Comparison of ENCODE assay signal across 20 mouse cellular contexts in genomic region chr1:105883498-105883897, GRCm38 (mm10).
"Had no signal": no experiment of that assay in that cellular context is flagged by ENCODE, and none has a peak within 500 bp of the region (broad histone marks: within the 10 kb centered on the region; RNA-seq: fewer than 3 reads in every experiment).

No protein-coding gene starts in this region.

- H3K27me3 ChIP-seq: limb, embryonic 15.5 days; midbrain, embryonic 15.5 days; stomach, embryonic 15.5 days had no signal

- H3K9ac ChIP-seq: limb, embryonic 12.5 days; limb, embryonic 15.5 days; liver, embryonic 14.5 days; liver, postnatal 0 days; lung, embryonic 14.5 days; midbrain, embryonic 12.5 days; midbrain, embryonic 15.5 days; stomach, embryonic 15.5 days had no signal

- H3K9me3 ChIP-seq: limb, embryonic 12.5 days; limb, embryonic 15.5 days; midbrain, embryonic 12.5 days; midbrain, embryonic 15.5 days; stomach, embryonic 15.5 days had no signal

- H3K4me1 ChIP-seq: stomach, embryonic 15.5 days had no signal

- DNase-seq: kidney, adult 18-20 months; kidney, postnatal 14 days; layer of hippocampus, adult 9-11 months; liver, postnatal 0 days; lung, embryonic 14.5 days; right cerebral cortex, adult 18-20 months; right cerebral cortex, postnatal 14 days; spleen, adult 18-20 months; thymus, postnatal 36 days had no signal

- H3K4me3 ChIP-seq: layer of hippocampus, adult 2 months; left cerebral cortex, adult 2 months; limb, embryonic 12.5 days; limb, embryonic 15.5 days; midbrain, embryonic 12.5 days; midbrain, embryonic 15.5 days; stomach, embryonic 15.5 days had no signal

- ATAC-seq: liver, postnatal 0 days; lung, postnatal 0 days; midbrain, embryonic 15.5 days had no signal

- H3K27ac ChIP-seq: layer of hippocampus, adult 2 months; left cerebral cortex, adult 2 months; limb, embryonic 12.5 days; limb, embryonic 15.5 days; liver, embryonic 14.5 days; macrophage; midbrain, embryonic 12.5 days; midbrain, embryonic 15.5 days; stomach, embryonic 15.5 days had no signal

- H3K4me2 ChIP-seq: limb, embryonic 12.5 days; limb, embryonic 15.5 days; liver, embryonic 11.5 days; lung, embryonic 14.5 days; midbrain, embryonic 12.5 days; midbrain, embryonic 15.5 days; stomach, embryonic 15.5 days had no signal

- H3K36me3 ChIP-seq: limb, embryonic 12.5 days; limb, embryonic 15.5 days; midbrain, embryonic 12.5 days; midbrain, embryonic 15.5 days; stomach, embryonic 15.5 days had no signal
